Mouse (Mus musculus) thymus, adult 2 months (tissue): ENCODE measurements around the gene Mrps11.

Source experiments
- CTCF ChIP-seq: fragments of 200-500 bp; IDR thresholded peaks from 2 replicates; pipeline ENCODE4 v1.5.1; 2012; ENCODE audit warnings: mild to moderate bottlenecking, control low read depth, low read length, moderate library complexity, borderline replicate concordance; ENCODE audit not compliant: control insufficient read depth, poor library complexity, insufficient read depth; ENCODE audit errors: extremely low read depth
- POLR2A ChIP-seq: fragments of 200-500 bp; IDR thresholded peaks from 2 replicates; pipeline ENCODE4 v1.6.1; 2012; ENCODE audit warnings: mild to moderate bottlenecking, low read length, control low read depth, moderate library complexity; ENCODE audit not compliant: control insufficient read depth, poor library complexity, insufficient read depth; ENCODE audit errors: extremely low read depth

DNA sequence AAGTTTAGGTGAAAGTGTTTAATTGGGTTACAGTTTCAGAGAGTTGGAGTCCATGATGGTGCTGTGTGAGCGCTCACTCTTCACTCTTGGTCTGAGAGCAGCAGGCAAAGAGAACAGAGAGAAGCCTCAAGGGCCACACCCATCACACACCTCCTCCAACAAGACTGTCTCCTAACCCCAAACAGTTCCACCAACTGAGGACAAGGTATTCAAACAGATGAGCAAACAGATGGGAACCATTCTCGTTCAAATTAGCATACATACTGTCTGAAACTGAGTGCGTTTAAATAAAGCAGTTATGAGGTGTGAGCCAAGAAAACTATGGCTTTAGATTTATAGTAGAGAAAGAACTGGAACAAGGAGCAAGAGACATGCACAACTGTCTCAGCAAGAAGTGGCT lies 13.7 kb downstream of the Mrps11 start:
- TF ChIP-seq CTCF (no peak), POLR2A (no peak)
